Mouse (Mus musculus): ENCODE results near the gene Abcb5.

The Abcb5 gene

GRCm38 (mm10) chr12:118849203-118849861 lies 116.9 kb downstream of the Abcb5 start:
- in situ Hi-C loops (cut with MboI; ENCODE audit: unreplicated experiment in 2 of 2): no loop called here

GRCm38 (mm10) chr12:118848496-118849202 lies 117.6 kb downstream of the Abcb5 start:
- in situ Hi-C loops (cut with MboI; ENCODE audit: unreplicated experiment in 2 of 2): no loop called here

- in situ Hi-C loops (cut with MboI; ENCODE audit: unreplicated experiment in 2 of 2): no loop called here
Measured at GRCm38 (mm10) chr12:118847861-118848495, 118.2 kb downstream of the Abcb5 start.

GRCm38 (mm10) chr12:118847381-118847780 lies 118.8 kb downstream of the Abcb5 start:
- in situ Hi-C loops (cut with MboI; ENCODE audit: unreplicated experiment in 2 of 2): no loop called here

- in situ Hi-C loops (cut with MboI; ENCODE audit: unreplicated experiment in 2 of 2): no loop called here
Measured at GRCm38 (mm10) chr12:118846649-118847321, 119.4 kb downstream of the Abcb5 start.

GRCm38 (mm10) chr12:118846221-118846620 lies 120.0 kb downstream of the Abcb5 start, which contains the start of gene Sp8:
Gene Sp8, plus strand, starts transcription at chr12:118846329.
- in situ Hi-C loops (cut with MboI; ENCODE audit: unreplicated experiment in 2 of 2): no loop called here

GRCm38 (mm10) chr12:118845351-118845750 lies 120.9 kb downstream of the Abcb5 start:
- in situ Hi-C loops (cut with MboI; ENCODE audit: unreplicated experiment in 2 of 2): no loop called here

GRCm38 (mm10) chr12:118844841-118845240 lies 121.4 kb downstream of the Abcb5 start:
- in situ Hi-C loops (cut with MboI; ENCODE audit: unreplicated experiment in 2 of 2): no loop called here

GRCm38 (mm10) chr12:118844111-118844510 lies 122.1 kb downstream of the Abcb5 start:
- in situ Hi-C loops (cut with MboI; ENCODE audit: unreplicated experiment in 2 of 2): no loop called here

- in situ Hi-C loops (cut with MboI; ENCODE audit: unreplicated experiment in 2 of 2): no loop called here
Measured at GRCm38 (mm10) chr12:118842671-118843411, 123.4 kb downstream of the Abcb5 start.

GRCm38 (mm10) chr12:118841971-118842550 lies 124.2 kb downstream of the Abcb5 start:
- in situ Hi-C loops (cut with MboI; ENCODE audit: unreplicated experiment in 2 of 2): no loop called here

- in situ Hi-C loops (cut with MboI; ENCODE audit: unreplicated experiment in 2 of 2): no loop called here
Measured at GRCm38 (mm10) chr12:118841381-118841922, 124.8 kb downstream of the Abcb5 start.

- in situ Hi-C loops (cut with MboI; ENCODE audit: unreplicated experiment in 2 of 2): no loop called here
Measured at GRCm38 (mm10) chr12:118840861-118841260, 125.4 kb downstream of the Abcb5 start.

GRCm38 (mm10) chr12:118840301-118840700 lies 125.9 kb downstream of the Abcb5 start:
- in situ Hi-C loops (cut with MboI; ENCODE audit: unreplicated experiment in 2 of 2): no loop called here

- in situ Hi-C loops (cut with MboI; ENCODE audit: unreplicated experiment in 2 of 2): no loop called here
Measured at GRCm38 (mm10) chr12:118839398-118839797, 126.8 kb downstream of the Abcb5 start.

GRCm38 (mm10) chr12:118838260-118838659 lies 128.0 kb downstream of the Abcb5 start:
- in situ Hi-C loops (cut with MboI; ENCODE audit: unreplicated experiment in 2 of 2): no loop called here

GRCm38 (mm10) chr12:118837361-118837760 lies 128.9 kb downstream of the Abcb5 start:
- in situ Hi-C loops (cut with MboI; ENCODE audit: unreplicated experiment in 2 of 2): no loop called here

- in situ Hi-C loops (cut with MboI; ENCODE audit: unreplicated experiment in 2 of 2): no loop called here
Measured at GRCm38 (mm10) chr12:118836411-118837341, 129.5 kb downstream of the Abcb5 start.

GRCm38 (mm10) chr12:118829881-118830280 lies 136.3 kb downstream of the Abcb5 start:
- in situ Hi-C loops (cut with MboI; ENCODE audit: unreplicated experiment in 2 of 2): no loop called here
